Mouse (Mus musculus): ENCODE measurements at regions not wholly inside any gene's neighbourhood (a gene's known extent, or its start where the extent isn't known, plus 50 kb on each side); places are given as distances from the start of the nearest gene placed in this dataset.

DNA sequence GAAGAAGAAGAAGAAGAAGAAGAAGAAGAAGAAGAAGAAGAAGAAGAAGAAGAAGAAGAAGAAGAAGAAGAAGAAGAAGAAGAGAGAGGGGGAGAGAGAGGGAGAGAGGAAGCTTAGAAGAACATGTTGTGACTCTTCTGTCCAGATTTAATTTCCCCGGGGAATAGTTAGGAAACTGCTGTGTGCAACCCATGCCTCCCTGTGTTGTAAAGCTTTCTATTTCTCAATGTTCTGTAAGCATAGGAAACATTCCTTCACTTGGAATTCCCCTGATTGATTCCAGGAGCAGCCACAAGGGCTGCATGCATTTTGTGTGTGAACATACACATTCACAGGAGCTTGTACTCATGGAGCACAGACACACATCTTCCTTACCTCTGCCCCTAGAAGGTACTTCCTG lies 81.7 kb downstream of the Mrpl39 start:
- TF ChIP-seq TAL1 (IDR thresholded peaks at IDR 0.05; ENCODE audit: low read length) = no peak
- TF ChIP-seq EP300 (IDR thresholded peaks at IDR 0.05; ENCODE audit: low read depth in 1 of 2, low read length in 2 of 2) = no peak
- TF ChIP-seq CTCF (IDR thresholded peaks at IDR 0.05 in 2 of 3, conservative IDR thresholded peaks at IDR 0.05 in 1 of 3; ENCODE audit: control insufficient read depth in 1 of 3, insufficient read depth in 1 of 3, low read depth in 2 of 3, low read length in 3 of 3, poor library complexity in 1 of 3, severe bottlenecking in 1 of 3) = no peak
- TF ChIP-seq ZC3H11A (IDR thresholded peaks at IDR 0.05; ENCODE audit: low read depth, low read length) = no peak
